Mouse (Mus musculus) liver, adult 2 months (tissue): ENCODE results near the gene Nelfe.

Experiments used
- CTCF ChIP-seq: fragments of 200-500 bp; IDR thresholded peaks from 2 replicates; pipeline ENCODE4 v1.5.1; 2011; ENCODE audit warnings: low read depth, low read length, control low read depth
- POLR2A ChIP-seq: fragments of 200-500 bp; IDR thresholded peaks from 2 replicates; pipeline ENCODE4 v1.6.1; 2011; ENCODE audit warnings: low read length, control low read depth; ENCODE audit not compliant: insufficient read depth; ENCODE audit errors: extremely low read depth

DNA sequence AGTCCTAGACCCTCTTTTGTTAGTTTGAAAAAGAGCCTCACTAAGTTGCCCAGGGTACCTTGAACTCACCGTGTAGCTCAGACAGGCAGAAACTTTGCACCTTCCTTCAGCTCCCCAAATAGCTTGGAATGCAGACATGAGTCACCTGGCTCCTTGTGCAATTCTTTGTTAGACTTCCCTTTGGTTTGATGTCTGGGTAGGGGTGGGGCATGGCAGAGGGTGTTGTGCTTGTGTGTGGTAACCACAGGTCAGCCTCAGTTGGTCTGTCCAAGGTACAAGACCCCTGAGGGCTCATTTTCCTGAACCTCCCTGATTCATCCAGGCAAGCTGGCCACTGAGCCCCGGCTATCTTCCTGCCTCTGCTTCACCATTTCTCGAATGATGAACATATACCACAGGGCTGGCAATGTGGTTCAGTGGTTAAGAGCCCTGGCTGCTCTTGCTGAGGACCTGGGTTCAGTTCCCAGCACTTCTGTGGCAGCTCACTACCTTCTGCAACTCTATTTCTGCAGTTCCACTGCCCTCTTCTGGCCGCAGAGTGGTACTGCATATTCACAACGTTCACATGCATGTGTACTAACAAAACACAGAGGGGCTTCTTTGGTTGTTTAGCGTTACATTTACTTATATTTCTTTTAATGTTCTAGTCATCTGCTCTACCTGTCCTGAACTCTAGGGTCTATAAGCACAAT is 45.2 kb upstream of the Nelfe start:
- TF ChIP-seq CTCF (peak; percentile 46), POLR2A (no peak)
